Mouse (Mus musculus) small intestine, adult 2 months (tissue): ENCODE results near the gene Fam166a. TPM values are rescaled to one million over a fixed set of nuclear protein-coding genes. Genes with fewer than 3 reads are reported as not detected.

ENCODE experiments used
- H3K27ac ChIP-seq: fragments of 200-500 bp; 2 replicates; pipeline ENCODE4 v1.5.1; 2012; ENCODE audit warnings: low read depth, low read length, control low read depth, inconsistent platforms; ENCODE audit not compliant: insufficient read depth
- H3K27me3 ChIP-seq: fragments of 200-500 bp; 2 replicates; pipeline ENCODE4 v1.6.1; 2012; ENCODE audit warnings: mild to moderate bottlenecking, moderate library complexity, low read length, inconsistent platforms; ENCODE audit not compliant: control insufficient read depth, insufficient read depth
- H3K36me3 ChIP-seq: fragments of 200-500 bp; 2 replicates; pipeline ENCODE4 v1.6.1; 2012; ENCODE audit warnings: mild to moderate bottlenecking, low read length, control low read depth, inconsistent platforms; ENCODE audit not compliant: control insufficient read depth, insufficient read depth
- H3K4me1 ChIP-seq: fragments of 200-500 bp; 2 replicates; pipeline ENCODE4 v1.6.1; 2012; ENCODE audit warnings: low read length, inconsistent platforms, mixed read lengths; ENCODE audit not compliant: control insufficient read depth, insufficient read depth, insufficient read length
- H3K4me3 ChIP-seq: fragments of 200-500 bp; 2 replicates; pipeline ENCODE4 v1.5.1; 2012; ENCODE audit warnings: low read depth, mild to moderate bottlenecking, control low read depth, inconsistent platforms, low read length, moderate library complexity
- CTCF ChIP-seq: fragments of 200-500 bp; IDR thresholded peaks from 2 replicates; pipeline ENCODE4 v1.5.1; 2012; ENCODE audit warnings: low read depth, mild to moderate bottlenecking, control low read depth, inconsistent platforms, low read length, moderate library complexity, mixed read lengths; ENCODE audit not compliant: insufficient replicate concordance, insufficient read length; ENCODE audit errors: extremely low read depth
- POLR2A ChIP-seq: fragments of 200-500 bp; IDR thresholded peaks from 2 replicates; pipeline ENCODE4 v1.6.1; 2012; ENCODE audit warnings: low read depth, mild to moderate bottlenecking, control low read depth, inconsistent platforms, low read length, moderate library complexity
- WGBS: fragments of 180-500 bp; shearing (Covaris S2); methylation state at CpG from one replicate; pipeline ENCODE4 v1.1.7; 2018; 5-methylcytosine and 5-hydroxymethylcytosine counted together
- polyA plus RNA-seq: library from polyadenylated mRNA; depleted of rRNA; stranded (reverse); fragments of >200 nt; gene quantifications from 2 replicates; pipeline ENCODE4 v1.2.3, GENCODE M21; 2012; rRNA removed

The Fam166a gene
- polyA plus RNA-seq = 0.10 TPM in 1 of 2 replicates, not detected in the other

GRCm38 (mm10) chr2:25218445-25218844 lies at the start of gene Fam166a:
Gene Fam166a, plus strand, starts transcription at chr2:25218745.
- Histone ChIP-seq H3K36me3 (peaks cover 13% of the 10 kb centered on the region), H3K4me3 (no peak within 1 kb of the TSS), H3K27ac (no peak within 1 kb of the TSS), H3K4me1 (peaks cover 2% of the 10 kb centered on the region; the same call in 1 of the 2 replicates), H3K27me3 (no peaks in the 10 kb centered on the region)
- TF ChIP-seq POLR2A (no peak), CTCF (no peak)

GRCm38 (mm10) chr2:25169778-25170177 lies 48.8 kb upstream of the Fam166a start:
- Histone ChIP-seq H3K4me1 (peaks cover 53% of the 10 kb centered on the region), H3K36me3 (no peaks in the 10 kb centered on the region), H3K4me3 (no peak overlapping the region), H3K27me3 (no peaks in the 10 kb centered on the region), H3K27ac (no peak overlapping the region)
- 47% methylated on average over 5 of the region's 5 CpGs for WGBS
- TF ChIP-seq CTCF (no peak), POLR2A (no peak)

- Histone ChIP-seq H3K36me3 (no peaks in the 10 kb centered on the region), H3K27ac (no peak overlapping the region), H3K4me1 (peaks cover 58% of the 10 kb centered on the region), H3K4me3 (no peak overlapping the region), H3K27me3 (no peaks in the 10 kb centered on the region)
- WGBS = 23% methylated on average over 10 of the region's 10 CpGs
- TF ChIP-seq CTCF (no peak), POLR2A (no peak)
Observed at GRCm38 (mm10) chr2:25170326-25171100, 48.0 kb upstream of the Fam166a start.

- no peak overlapping the region for H3K27ac ChIP-seq
- no peak overlapping the region for H3K4me3 ChIP-seq
- no peaks in the 10 kb centered on the region for H3K27me3 ChIP-seq
- peaks cover 65% of the 10 kb centered on the region for H3K4me1 ChIP-seq
- TF ChIP-seq CTCF = no peak
- no peak for TF ChIP-seq POLR2A
- WGBS = 63% methylated on average over 6 of the region's 6 CpGs
- H3K36me3 ChIP-seq = no peaks in the 10 kb centered on the region
Observed at GRCm38 (mm10) chr2:25171101-25171768, 47.3 kb upstream of the Fam166a start.

GRCm38 (mm10) chr2:25171769-25172153 lies 46.8 kb upstream of the Fam166a start:
- Histone ChIP-seq H3K27me3 (no peaks in the 10 kb centered on the region), H3K4me1 (peaks cover 70% of the 10 kb centered on the region), H3K27ac (no peak overlapping the region), H3K4me3 (no peak overlapping the region), H3K36me3 (no peaks in the 10 kb centered on the region)
- WGBS = 77% methylated on average over 1 of the region's 1 CpGs
- TF ChIP-seq POLR2A (no peak), CTCF (no peak)

GRCm38 (mm10) chr2:25172629-25173028 lies 45.9 kb upstream of the Fam166a start:
- peaks cover 74% of the 10 kb centered on the region for H3K4me1 ChIP-seq
- no peak overlapping the region for H3K4me3 ChIP-seq
- H3K27ac ChIP-seq = peak overlapping the region; percentile 19; the same call in 1 of the 2 replicates
- TF ChIP-seq POLR2A (no peak), CTCF (no peak)
- WGBS = 20% methylated on average over 8 of the region's 8 CpGs
- no peaks in the 10 kb centered on the region for H3K27me3 ChIP-seq
- H3K36me3 ChIP-seq = no peaks in the 10 kb centered on the region

- peaks cover 77% of the 10 kb centered on the region for H3K4me1 ChIP-seq
- H3K36me3 ChIP-seq = no peaks in the 10 kb centered on the region
- H3K27ac ChIP-seq = no peak overlapping the region
- TF ChIP-seq POLR2A = no peak
- TF ChIP-seq CTCF = no peak
- no peak overlapping the region for H3K4me3 ChIP-seq
- WGBS = 90% methylated on average over 4 of the region's 4 CpGs
- no peaks in the 10 kb centered on the region for H3K27me3 ChIP-seq
Observed at GRCm38 (mm10) chr2:25173821-25174220, 44.7 kb upstream of the Fam166a start.
